Mouse (Mus musculus): Measurements from ENCODE around the gene Btg3.

DNA sequence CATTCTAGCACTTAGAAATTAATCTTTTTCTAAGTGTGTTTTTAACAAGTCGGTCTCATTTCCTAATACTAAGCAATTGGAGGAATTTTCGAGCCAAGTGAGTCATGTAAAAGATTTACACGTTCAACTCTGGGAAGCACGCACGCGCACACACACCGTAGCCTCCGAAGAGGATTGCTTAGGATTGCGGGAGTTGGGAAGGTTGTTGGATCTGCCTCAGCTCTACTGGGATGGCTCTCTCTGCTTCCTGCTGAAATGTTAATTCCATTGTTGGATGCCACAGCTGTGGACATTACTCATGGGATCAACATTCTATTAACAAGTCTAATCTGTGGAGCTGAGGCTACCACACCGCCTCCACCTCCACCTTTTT is 74.3 kb downstream of the Btg3 start:
- TF ChIP-seq CTCF (IDR thresholded peaks at IDR 0.05) (no peak), EP300 (IDR thresholded peaks at IDR 0.05) (no peak)

All from lung, postnatal 0 days (tissue).